Mouse (Mus musculus) mammary gland, adult 2 months (tissue): Measurements from ENCODE around the gene 1500009L16Rik. TPM values are rescaled to one million over a fixed set of nuclear protein-coding genes. Genes with fewer than 3 reads are reported as not detected.

Experiments used
- polyA plus RNA-seq: library from polyadenylated mRNA; depleted of rRNA; stranded (reverse); fragments of >200 nt; gene quantifications from 2 replicates; pipeline ENCODE4 v1.2.3, GENCODE M21; 2012; ENCODE audit warnings: low replicate concordance; rRNA removed

1500009L16Rik gene
- polyA plus RNA-seq = 0.43 and 1.2 TPM in 2 replicates

GRCm38 (mm10) chr10:83722579-83723031, at the start of gene 1500009L16Rik:
1500009L16Rik (plus strand) TSS chr10:83722865.

Other genes starting within 250 kb of the 1500009L16Rik start
- gene Aldh1l2, start 188.7 kb upstream of the 1500009L16Rik start, polyA plus RNA-seq = 0.81 and 0.93 TPM in 2 replicates
- gene Washc4, start 179.1 kb upstream of the 1500009L16Rik start, polyA plus RNA-seq = 1.5 and 2.8 TPM in 2 replicates
- gene Appl2, start 74.1 kb upstream of the 1500009L16Rik start, polyA plus RNA-seq = 19.0 and 27.8 TPM in 2 replicates